Mouse (Mus musculus): ENCODE measurements around the gene Aldoc. TPM values are rescaled to one million over a fixed set of nuclear protein-coding genes. Genes with fewer than 3 reads are reported as not detected.
"Not testable (repeated sequence)": the region's sequence is repeated elsewhere in the genome, so short reads cannot be mapped to it uniquely, and the experiment has no call there.

Gene Aldoc
- polyA plus RNA-seq (2012; rRNA removed) = 1,301 and 1,427 TPM in 2 replicates

DNA sequence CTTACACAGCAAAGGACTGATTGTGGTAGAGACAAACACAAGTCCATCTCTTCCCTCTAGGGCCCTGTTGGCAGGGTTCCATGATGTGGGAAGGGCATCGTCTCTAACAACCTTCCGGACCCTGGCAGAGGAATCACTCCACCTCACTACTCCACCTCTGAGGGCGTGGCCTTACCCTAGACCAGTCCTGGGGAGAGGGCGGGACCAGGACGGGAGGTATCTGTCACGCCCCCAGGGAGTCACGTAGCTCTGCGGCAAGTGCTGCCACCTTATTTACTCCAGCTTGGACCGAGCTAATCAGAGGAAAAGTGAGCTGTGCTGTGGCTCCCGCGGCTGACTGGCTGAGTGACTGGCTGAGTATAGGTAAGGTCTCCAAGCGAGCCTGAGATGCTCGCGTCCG, at the start of gene Aldoc:
TSS of gene Aldoc (plus strand) at position 109 of the 400 bp plus-strand sequence.
- peak; percentile 80 to 84 for DNase-seq (ENCODE audit: extremely low spot score in 1 of 2, low spot score in 1 of 2)

- DNase-seq (ENCODE audit: extremely low spot score in 1 of 2, low spot score in 1 of 2) = no peak
These were observed 47.2 kb upstream of the Aldoc start for GRCm38 (mm10) chr11:78275596-78275995.

DNA sequence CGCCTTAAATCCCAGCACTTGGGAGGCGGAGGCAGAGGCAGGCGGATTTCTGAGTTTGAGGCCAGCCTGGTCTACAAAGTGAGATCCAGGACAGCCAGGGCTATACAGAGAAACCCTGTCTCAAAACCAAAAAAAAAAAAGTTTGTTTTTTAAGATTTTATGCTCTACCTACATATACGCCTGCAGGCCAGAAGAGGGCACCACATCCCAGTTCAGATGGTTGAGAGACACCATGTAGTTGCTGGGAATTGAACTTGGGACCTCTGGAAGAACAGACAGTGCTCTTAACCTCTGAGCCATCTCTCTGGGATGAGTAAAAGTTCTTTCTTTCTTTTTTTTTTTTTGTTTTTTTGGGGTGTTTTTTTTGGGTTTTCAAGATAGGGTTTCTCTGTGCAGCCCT, 46.6 kb upstream of the Aldoc start:
- DNase-seq (ENCODE audit: extremely low spot score in 1 of 2, low spot score in 1 of 2) = not testable (repeated sequence)

GRCm38 (mm10) chr11:78278853-78279252, 43.9 kb upstream of the Aldoc start:
- no peak for DNase-seq (ENCODE audit: extremely low spot score in 1 of 2, low spot score in 1 of 2)

DNA sequence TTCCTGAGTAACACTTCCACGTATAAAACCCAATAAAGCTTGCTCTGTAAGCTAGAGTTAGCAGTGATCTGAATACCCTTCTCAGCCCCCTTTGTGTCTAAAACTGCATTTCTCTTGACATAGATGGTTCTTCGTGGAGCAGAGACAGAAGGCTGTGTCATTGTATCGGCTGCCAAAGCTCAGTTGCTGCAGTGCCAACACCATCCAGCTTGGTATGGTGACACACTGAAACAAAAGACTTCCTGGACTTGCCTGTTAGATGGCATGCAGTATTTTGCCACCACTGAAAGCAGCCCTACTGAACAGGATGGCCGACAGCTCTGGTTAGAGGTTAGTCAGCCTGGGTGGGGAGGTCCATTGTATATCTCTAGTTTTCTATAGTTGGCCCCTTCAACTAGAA, 43.2 kb upstream of the Aldoc start:
- no peak for DNase-seq (ENCODE audit: extremely low spot score in 1 of 2, low spot score in 1 of 2)

- DNase-seq (ENCODE audit: extremely low spot score in 1 of 2, low spot score in 1 of 2) = no peak
These were observed 33.5 kb upstream of the Aldoc start for GRCm38 (mm10) chr11:78289146-78289763.

DNA sequence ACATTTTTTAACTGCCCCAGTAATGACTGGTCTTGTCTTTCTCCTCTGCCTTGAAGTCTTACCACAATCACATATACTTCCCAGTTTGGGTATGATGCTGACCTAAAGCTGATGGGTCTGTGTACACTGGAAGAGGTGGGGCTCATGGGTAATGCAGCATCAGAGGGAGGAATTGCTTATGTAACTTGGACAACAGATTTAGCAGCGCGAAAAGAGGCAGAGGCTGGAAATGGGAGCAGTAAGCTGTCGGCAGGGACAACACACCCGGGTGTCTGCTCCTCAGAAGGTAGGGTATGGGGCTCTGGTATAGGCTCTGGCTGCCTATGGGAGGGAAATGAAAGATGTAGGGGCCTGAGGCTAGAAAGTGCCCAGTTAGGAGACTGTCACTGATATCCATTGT, 32.1 kb upstream of the Aldoc start, which contains the start of gene BC030499:
TSS of gene BC030499 (plus strand) at position 188 of the 400 bp plus-strand sequence.
- DNase-seq (ENCODE audit: extremely low spot score in 1 of 2, low spot score in 1 of 2) = peak; percentile 17 to 64

GRCm38 (mm10) chr11:78294585-78294984, 28.2 kb upstream of the Aldoc start:
- no peak for DNase-seq (ENCODE audit: extremely low spot score in 1 of 2, low spot score in 1 of 2)

DNA sequence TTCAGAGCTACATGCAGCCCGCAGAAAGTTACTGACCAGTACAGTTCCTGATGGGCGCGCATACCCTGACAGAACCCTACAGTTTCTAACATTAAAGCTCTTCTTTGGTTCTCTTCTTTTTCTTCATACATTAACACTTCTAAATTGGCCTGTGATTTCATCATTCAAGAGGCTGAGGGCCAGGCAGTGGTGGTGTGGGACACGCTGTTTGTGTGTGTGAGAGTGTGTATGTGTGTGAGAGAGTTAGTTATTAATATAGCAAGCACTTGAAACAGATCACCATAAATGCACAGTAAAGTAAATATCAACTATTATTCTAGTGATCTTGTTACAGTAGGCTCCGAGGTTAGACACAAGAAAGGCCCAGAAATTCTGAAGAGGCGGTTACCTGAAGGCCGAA, 21.9 kb upstream of the Aldoc start:
- no peak for DNase-seq (ENCODE audit: extremely low spot score in 1 of 2, low spot score in 1 of 2)

- DNase-seq (ENCODE audit: extremely low spot score in 1 of 2, low spot score in 1 of 2) = peak; percentile 84 to 93
These were observed 21.2 kb upstream of the Aldoc start, which contains the start of gene Spag5 for GRCm38 (mm10) chr11:78301357-78302084. Gene Spag5, plus strand, starts transcription at chr11:78301529.

DNA sequence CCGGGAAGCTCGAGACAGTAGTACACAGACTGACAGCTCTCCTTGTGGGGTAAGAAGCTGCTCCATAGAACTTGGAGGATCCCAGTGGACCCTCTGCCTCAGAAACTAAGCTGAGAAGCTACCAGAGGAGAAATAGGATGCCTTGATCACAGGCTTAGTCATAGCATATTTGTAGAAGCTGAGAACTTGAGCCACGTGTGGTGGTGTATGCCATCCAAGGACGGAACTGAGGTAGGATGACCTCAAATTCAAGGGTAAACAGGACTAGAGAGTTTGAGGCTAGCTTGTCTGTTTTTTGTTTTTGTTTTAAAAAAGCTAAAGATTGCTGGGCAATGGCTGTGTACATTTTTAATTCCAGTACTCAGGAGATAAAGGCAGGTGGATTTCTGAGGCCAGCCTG, 17.5 kb upstream of the Aldoc start:
- DNase-seq (ENCODE audit: extremely low spot score in 1 of 2, low spot score in 1 of 2) = no peak

DNA sequence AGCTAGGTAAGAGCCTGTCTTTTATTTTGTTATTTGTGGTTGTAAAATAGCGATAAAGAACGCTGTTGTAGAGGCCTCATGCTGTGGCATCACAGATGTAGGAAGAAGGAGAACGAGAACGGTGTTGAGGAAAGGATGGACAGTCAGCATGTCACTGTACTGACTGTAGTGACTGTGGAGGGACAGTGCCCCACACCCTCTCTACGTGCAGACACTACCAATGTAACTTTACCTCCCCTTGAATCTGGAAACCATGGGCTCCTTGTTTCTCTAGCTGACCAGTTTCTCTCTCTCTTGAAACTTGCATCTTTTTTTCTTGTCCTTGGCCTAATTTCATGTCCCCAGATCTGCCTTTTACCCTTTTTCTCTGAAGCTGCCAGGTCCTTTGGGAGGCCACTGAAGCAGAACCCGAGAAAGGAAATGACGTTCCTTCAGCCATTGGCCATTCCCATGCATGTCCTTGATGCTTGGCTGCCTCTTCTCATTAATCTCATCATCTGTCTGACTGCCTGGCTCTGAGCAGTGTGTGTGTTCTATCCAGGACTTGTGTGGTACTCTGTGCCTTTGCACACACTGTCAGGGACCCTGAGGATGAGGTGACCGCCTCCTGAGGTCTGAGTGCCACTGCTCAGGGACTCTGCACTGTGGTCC, 11.8 kb upstream of the Aldoc start:
- DNase-seq (ENCODE audit: extremely low spot score in 1 of 2, low spot score in 1 of 2) = no peak

DNA sequence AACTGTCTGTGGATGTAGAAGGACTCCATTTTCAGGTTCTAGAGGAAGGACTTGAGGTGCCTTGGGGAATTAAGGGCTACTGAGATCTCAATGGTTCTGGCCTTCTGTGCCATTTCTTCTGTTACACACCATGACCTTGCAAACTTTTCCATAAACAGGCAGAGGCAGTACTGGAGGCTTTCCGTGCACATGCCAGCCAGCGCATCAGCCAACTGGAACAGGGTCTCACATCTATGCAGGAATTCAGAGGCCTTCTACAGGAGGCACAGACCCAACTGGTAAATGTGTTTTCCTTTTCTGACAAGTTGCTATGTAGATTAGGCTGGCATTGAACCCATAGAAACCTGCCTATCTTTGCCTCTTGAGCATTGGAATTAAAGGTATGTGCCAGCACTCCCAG, 9.1 kb upstream of the Aldoc start:
- DNase-seq (ENCODE audit: extremely low spot score in 1 of 2, low spot score in 1 of 2) = no peak

DNA sequence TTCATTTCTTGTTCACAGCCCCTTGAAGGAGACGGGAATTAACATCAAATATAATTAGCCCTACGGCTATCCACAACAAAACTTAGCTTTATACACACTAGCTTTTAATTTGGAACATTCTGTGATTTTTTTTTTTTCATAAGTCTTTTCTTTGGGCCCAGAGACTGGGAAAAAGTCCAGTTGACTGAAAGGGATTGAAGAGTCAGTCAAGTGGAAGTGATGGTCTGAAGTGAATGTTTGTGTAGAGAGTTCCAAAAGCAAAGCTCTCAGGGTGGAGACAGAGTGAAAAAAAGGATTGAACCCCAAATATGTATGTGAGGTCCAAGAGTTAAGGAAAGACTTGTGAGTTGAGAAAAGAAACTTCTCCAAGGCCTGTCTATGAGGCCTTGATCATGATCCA, 4.4 kb upstream of the Aldoc start:
- no peak for DNase-seq (ENCODE audit: extremely low spot score in 1 of 2, low spot score in 1 of 2)

- DNase-seq (ENCODE audit: extremely low spot score in 1 of 2, low spot score in 1 of 2) = no peak
These were observed 514 bp upstream of the Aldoc start for GRCm38 (mm10) chr11:78322076-78322831.

DNA sequence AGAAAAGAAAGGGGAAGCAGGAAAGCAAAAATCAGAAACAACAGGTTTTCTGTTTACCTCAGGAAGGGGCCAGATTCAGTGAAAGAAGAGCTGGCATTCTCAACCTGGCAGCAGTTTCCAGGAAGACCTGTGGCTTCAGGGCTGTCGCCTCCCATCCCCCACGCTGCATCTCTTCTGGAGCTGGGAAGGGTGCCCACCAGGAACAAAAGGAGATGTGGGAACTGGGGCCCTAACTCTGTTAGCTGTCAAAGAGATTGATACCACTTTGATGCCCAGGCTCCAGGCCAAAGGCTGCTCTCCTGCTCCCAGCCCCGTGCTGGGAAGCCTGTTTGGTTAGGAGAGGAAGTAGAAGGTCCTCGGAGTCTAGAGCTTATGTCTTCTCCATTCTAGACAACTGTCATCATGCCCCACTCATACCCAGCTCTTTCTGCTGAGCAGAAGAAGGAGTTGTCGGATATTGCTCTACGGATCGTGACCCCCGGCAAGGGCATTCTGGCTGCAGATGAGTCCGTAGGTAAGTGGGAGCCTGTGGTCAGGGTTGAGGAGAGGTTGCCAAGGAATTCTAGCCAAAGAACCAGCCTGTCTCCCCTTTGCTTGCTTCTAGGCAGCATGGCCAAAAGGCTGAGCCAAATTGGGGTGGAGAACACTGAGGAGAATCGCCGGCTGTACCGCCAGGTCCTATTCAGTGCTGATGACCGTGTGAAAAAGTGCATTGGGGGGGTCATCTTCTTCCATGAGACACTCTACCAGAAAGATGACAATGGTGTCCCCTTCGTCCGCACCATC, 1.4 kb downstream of the Aldoc start:
- peak in 1 of 2 experiments; percentile 67 for DNase-seq (ENCODE audit: extremely low spot score in 1 of 2, low spot score in 1 of 2)

- no peak for DNase-seq (ENCODE audit: extremely low spot score in 1 of 2, low spot score in 1 of 2)
These were observed 2.2 kb downstream of the Aldoc start for GRCm38 (mm10) chr11:78324965-78325364.

- no peak for DNase-seq (ENCODE audit: extremely low spot score in 1 of 2, low spot score in 1 of 2)
These were observed 4.4 kb downstream of the Aldoc start for GRCm38 (mm10) chr11:78327215-78327614.

DNA sequence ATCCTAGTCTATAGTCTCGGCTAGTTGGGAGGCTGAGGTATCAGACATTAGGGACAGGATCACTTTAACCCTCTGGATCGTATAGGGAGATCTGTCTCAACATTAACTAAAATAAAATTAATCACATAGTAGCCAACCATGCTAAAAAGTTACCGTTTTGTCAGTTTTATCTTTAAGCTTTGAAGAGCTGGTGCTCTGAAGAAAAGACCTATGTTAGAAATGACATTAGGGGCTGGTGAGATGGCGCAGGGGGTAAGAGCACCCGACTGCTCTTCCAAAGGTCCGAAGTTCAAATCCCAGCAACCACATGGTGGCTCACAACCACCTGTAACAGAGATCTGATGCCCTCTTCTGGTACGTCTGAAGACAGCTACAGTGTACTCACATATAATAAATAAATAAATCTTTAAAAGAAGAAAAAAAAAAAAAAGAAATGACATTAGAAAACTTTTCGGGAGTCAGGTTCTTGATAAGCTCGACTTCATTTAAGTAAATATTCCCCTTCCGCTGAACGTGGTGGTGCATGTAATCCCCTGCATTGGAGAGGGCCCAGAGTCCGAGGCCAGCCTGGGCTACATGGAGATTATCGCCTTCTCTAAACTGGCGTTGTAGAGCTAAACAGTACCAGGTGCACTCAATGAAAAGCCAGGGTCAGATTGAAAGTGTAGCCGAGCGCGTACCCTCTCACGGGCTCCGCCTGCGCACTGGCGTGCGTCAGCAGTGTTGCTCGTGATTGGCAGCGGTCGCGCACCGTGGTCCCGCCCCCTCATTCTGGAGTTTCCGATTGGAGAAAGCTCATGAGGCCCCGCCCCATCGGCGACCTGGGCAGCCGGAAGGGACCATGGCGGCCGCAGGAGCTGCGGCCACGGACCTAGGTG, 5.1 kb downstream of the Aldoc start, which contains the start of gene Pigs:
TSS of gene Pigs (plus strand) at position 782 of the 878 bp plus-strand sequence.
- DNase-seq (ENCODE audit: extremely low spot score in 1 of 2, low spot score in 1 of 2) = peak; percentile 92 to 98
